Mouse (Mus musculus) neural tube, embryonic 15.5 days (tissue): Measurements from ENCODE around the gene Dnajb8. TPM values are rescaled to one million over a fixed set of nuclear protein-coding genes. Genes with fewer than 3 reads are reported as not detected.

ENCODE experiments used
- ATAC-seq: fragments of 200-750 bp; cut with Nextera tagmentation; 2 replicates; pipeline ENCODE4 v1.8.0; 2017; ENCODE audit warnings: mild to moderate bottlenecking, moderate TSS enrichment, moderate library complexity; ENCODE audit not compliant: low FRiP score
- H3K27ac ChIP-seq: fragments of 300-500 bp; sonication (generic); replicated peaks from 2 replicates; pipeline ENCODE4 v1.5.1; 2015; ENCODE audit warnings: mild to moderate bottlenecking, inconsistent platforms
- H3K27me3 ChIP-seq: fragments of 300-500 bp; sonication (generic); replicated peaks from 2 replicates; pipeline ENCODE4 v1.6.1; 2015; ENCODE audit warnings: inconsistent platforms
- H3K36me3 ChIP-seq: fragments of 300-500 bp; sonication (generic); 2 replicates; pipeline ENCODE4 v1.6.1; 2015; ENCODE audit warnings: inconsistent platforms
- H3K4me1 ChIP-seq: fragments of 300-500 bp; sonication (generic); 2 replicates; pipeline ENCODE4 v1.6.1; 2015; ENCODE audit warnings: inconsistent platforms
- H3K4me2 ChIP-seq: fragments of 300-500 bp; sonication (generic); 2 replicates; pipeline ENCODE4 v1.6.1; 2015; ENCODE audit warnings: inconsistent platforms, mild to moderate bottlenecking, moderate library complexity
- H3K4me3 ChIP-seq: fragments of 300-500 bp; sonication (generic); replicated peaks from 2 replicates; pipeline ENCODE4 v1.5.1; 2015; ENCODE audit warnings: mild to moderate bottlenecking, inconsistent platforms
- H3K9ac ChIP-seq: fragments of 300-500 bp; sonication (generic); replicated peaks from 2 replicates; pipeline ENCODE4 v1.6.1; 2015; ENCODE audit warnings: mild to moderate bottlenecking, inconsistent platforms
- H3K9me3 ChIP-seq: fragments of 300-500 bp; sonication (generic); replicated peaks from 2 replicates; pipeline ENCODE4 v1.6.1; 2016; ENCODE audit warnings: inconsistent platforms
- WGBS: fragments of 180-500 bp; shearing (Covaris S2); methylation state at CpG from one replicate; pipeline ENCODE4 v1.1.7; 2015; ENCODE audit warnings: mixed read lengths; 5-methylcytosine and 5-hydroxymethylcytosine counted together
- polyA plus RNA-seq: library from polyadenylated mRNA; unstranded; fragments of >200 nt; fragmentation: Nextera tagmentation; extraction: Ambion mirVana; gene quantifications from 2 replicates; pipeline ENCODE4 v1.2.1, GENCODE M21; 2015

The Dnajb8 gene
- polyA plus RNA-seq, 1 experiment from 2014 or later = not detected

- 92% methylated on average over 3 of the region's 3 CpGs for WGBS
- H3K36me3 ChIP-seq = no peaks in the 10 kb centered on the region
- no peaks in the 10 kb centered on the region for H3K27me3 ChIP-seq
- no peak overlapping the region for H3K4me2 ChIP-seq
- H3K4me1 ChIP-seq = peaks cover 6% of the 10 kb centered on the region
- no peak overlapping the region for H3K9ac ChIP-seq
- H3K9me3 ChIP-seq = no peaks in the 10 kb centered on the region
- no peak overlapping the region for H3K4me3 ChIP-seq
- H3K27ac ChIP-seq = no peak overlapping the region
- no peak for ATAC-seq
Observed at GRCm38 (mm10) chr6:88267068-88267467, 45.0 kb downstream of the Dnajb8 start.

GRCm38 (mm10) chr6:88267970-88268369 is 45.9 kb downstream of the Dnajb8 start:
- Histone ChIP-seq H3K4me1 (no peaks in the 10 kb centered on the region), H3K9me3 (no peaks in the 10 kb centered on the region), H3K4me3 (no peak overlapping the region), H3K9ac (no peak overlapping the region), H3K27ac (no peak overlapping the region), H3K36me3 (no peaks in the 10 kb centered on the region), H3K4me2 (no peak overlapping the region), H3K27me3 (no peaks in the 10 kb centered on the region)
- 93% methylated on average over 2 of the region's 2 CpGs for WGBS
- no peak for ATAC-seq

- Histone ChIP-seq H3K9me3 (no peaks in the 10 kb centered on the region), H3K27me3 (no peaks in the 10 kb centered on the region), H3K4me2 (no peak overlapping the region), H3K27ac (no peak overlapping the region), H3K9ac (no peak overlapping the region), H3K4me1 (no peaks in the 10 kb centered on the region), H3K4me3 (no peak overlapping the region), H3K36me3 (no peaks in the 10 kb centered on the region)
- WGBS = 91% methylated on average over 6 of the region's 6 CpGs
- no peak for ATAC-seq
Observed at GRCm38 (mm10) chr6:88274623-88275022, 52.6 kb downstream of the Dnajb8 start.

GRCm38 (mm10) chr6:88276221-88276620 is 54.2 kb downstream of the Dnajb8 start:
- Histone ChIP-seq H3K4me1 (no peaks in the 10 kb centered on the region), H3K4me2 (no peak overlapping the region), H3K9me3 (no peaks in the 10 kb centered on the region), H3K27me3 (no peaks in the 10 kb centered on the region), H3K9ac (no peak overlapping the region), H3K27ac (no peak overlapping the region), H3K4me3 (no peak overlapping the region), H3K36me3 (no peaks in the 10 kb centered on the region)
- no peak for ATAC-seq
- WGBS = 89% methylated on average over 4 of the region's 4 CpGs

GRCm38 (mm10) chr6:88277242-88277641 is 55.2 kb downstream of the Dnajb8 start:
- Histone ChIP-seq H3K4me1 (no peaks in the 10 kb centered on the region), H3K4me2 (no peak overlapping the region), H3K36me3 (no peaks in the 10 kb centered on the region), H3K9ac (no peak overlapping the region), H3K4me3 (no peak overlapping the region), H3K9me3 (no peaks in the 10 kb centered on the region), H3K27me3 (no peaks in the 10 kb centered on the region), H3K27ac (no peak overlapping the region)
- WGBS = 96% methylated on average over 4 of the region's 4 CpGs
- ATAC-seq = no peak

GRCm38 (mm10) chr6:88278141-88278540 is 56.1 kb downstream of the Dnajb8 start:
- Histone ChIP-seq H3K27ac (no peak overlapping the region), H3K36me3 (no peaks in the 10 kb centered on the region), H3K4me2 (no peak overlapping the region), H3K27me3 (no peaks in the 10 kb centered on the region), H3K4me3 (no peak overlapping the region), H3K4me1 (no peaks in the 10 kb centered on the region), H3K9me3 (no peaks in the 10 kb centered on the region), H3K9ac (no peak overlapping the region)
- no peak for ATAC-seq
- 90% methylated on average over 2 of the region's 2 CpGs for WGBS

- WGBS = 62% methylated on average over 6 of the region's 6 CpGs
- Histone ChIP-seq H3K36me3 (no peaks in the 10 kb centered on the region), H3K27ac (no peak overlapping the region), H3K4me2 (no peak overlapping the region), H3K27me3 (no peaks in the 10 kb centered on the region), H3K9me3 (no peaks in the 10 kb centered on the region), H3K4me1 (no peaks in the 10 kb centered on the region), H3K9ac (no peak overlapping the region), H3K4me3 (no peak overlapping the region)
- peak; percentile 65; the same call in 1 of the 2 replicates for ATAC-seq
Observed at GRCm38 (mm10) chr6:88290129-88290766, 68.2 kb downstream of the Dnajb8 start.

GRCm38 (mm10) chr6:88292274-88292909 is 70.3 kb downstream of the Dnajb8 start:
- Histone ChIP-seq H3K4me3 (no peak overlapping the region), H3K36me3 (no peaks in the 10 kb centered on the region), H3K4me2 (no peak overlapping the region), H3K27me3 (no peaks in the 10 kb centered on the region), H3K9me3 (no peaks in the 10 kb centered on the region), H3K9ac (no peak overlapping the region), H3K4me1 (no peaks in the 10 kb centered on the region), H3K27ac (no peak overlapping the region)
- WGBS = 87% methylated on average over 4 of the region's 4 CpGs
- ATAC-seq = no peak

- Histone ChIP-seq H3K9ac (no peak overlapping the region), H3K36me3 (no peaks in the 10 kb centered on the region), H3K27me3 (no peaks in the 10 kb centered on the region), H3K4me2 (no peak overlapping the region), H3K4me1 (no peaks in the 10 kb centered on the region), H3K9me3 (no peaks in the 10 kb centered on the region), H3K4me3 (no peak overlapping the region), H3K27ac (no peak overlapping the region)
- no peak for ATAC-seq
- 66% methylated on average over 2 of the region's 2 CpGs for WGBS
Observed at GRCm38 (mm10) chr6:88299491-88299890, 77.4 kb downstream of the Dnajb8 start.

GRCm38 (mm10) chr6:88301234-88301633 is 79.2 kb downstream of the Dnajb8 start:
- Histone ChIP-seq H3K27me3 (no peaks in the 10 kb centered on the region), H3K27ac (no peak overlapping the region), H3K4me3 (no peak overlapping the region), H3K4me2 (no peak overlapping the region), H3K4me1 (no peaks in the 10 kb centered on the region), H3K9ac (no peak overlapping the region), H3K9me3 (no peaks in the 10 kb centered on the region), H3K36me3 (no peaks in the 10 kb centered on the region)
- no peak for ATAC-seq
- 69% methylated on average over 7 of the region's 7 CpGs for WGBS
